Mouse (Mus musculus) neural tube, embryonic 11.5 days (tissue): ENCODE results near the gene Vezf1. TPM values are rescaled to one million over a fixed set of nuclear protein-coding genes. Genes with fewer than 3 reads are reported as not detected.
A peak's percentile ranks its signal among the peaks of the same experiment; 100 is the strongest.

Experiments
- ATAC-seq: fragments of 200-750 bp; cut with Nextera tagmentation; 2 replicates; pipeline ENCODE4 v1.8.0; 2017; ENCODE audit warnings: moderate number of reproducible peaks, mild to moderate bottlenecking, moderate TSS enrichment, moderate library complexity; ENCODE audit not compliant: insufficient read depth, low FRiP score, low TSS enrichment
- DNase-seq: peaks from one replicate; pipeline ENCODE4 v3.0.0-alpha.2; 2015; ENCODE audit warnings: low spot score
- H3K27ac ChIP-seq: fragments of 300-500 bp; sonication (generic); 2 replicates; pipeline ENCODE4 v1.5.1; 2014; ENCODE audit warnings: low read depth, mild to moderate bottlenecking, low read length
- H3K27me3 ChIP-seq: fragments of 300-500 bp; sonication (generic); 2 replicates; pipeline ENCODE4 v1.6.1; 2014; ENCODE audit warnings: mild to moderate bottlenecking, low read length, mixed read lengths; ENCODE audit not compliant: control insufficient read depth, insufficient read depth
- H3K36me3 ChIP-seq: fragments of 300-500 bp; sonication (generic); 2 replicates; pipeline ENCODE4 v1.6.1; 2014; ENCODE audit warnings: mild to moderate bottlenecking, low read length, moderate library complexity, mixed read lengths; ENCODE audit not compliant: control insufficient read depth, insufficient read depth
- H3K4me1 ChIP-seq: fragments of 300-500 bp; sonication (generic); 2 replicates; pipeline ENCODE4 v1.6.1; 2014; ENCODE audit warnings: low read length, mixed read lengths; ENCODE audit not compliant: control insufficient read depth, insufficient read depth
- H3K4me2 ChIP-seq: fragments of 300-500 bp; sonication (generic); 2 replicates; pipeline ENCODE4 v1.6.1; 2014; ENCODE audit warnings: low read depth, mild to moderate bottlenecking, moderate library complexity
- H3K4me3 ChIP-seq: fragments of 300-500 bp; sonication (generic); 2 replicates; pipeline ENCODE4 v1.5.1; 2014; ENCODE audit warnings: low read depth, low read length
- H3K9ac ChIP-seq: fragments of 300-500 bp; sonication (generic); 2 replicates; pipeline ENCODE4 v1.6.1; 2014; ENCODE audit warnings: mild to moderate bottlenecking, low read length
- H3K9me3 ChIP-seq: fragments of 300-500 bp; sonication (generic); 2 replicates; pipeline ENCODE4 v1.6.1; 2016; ENCODE audit warnings: low read length; ENCODE audit not compliant: control insufficient read depth
- WGBS: fragments of 180-500 bp; shearing (Covaris S2); extraction: QIAGEN DNeasy Blood & Tissue Kit; methylation state at CpG from one replicate; pipeline ENCODE4 v1.1.7; 2014; 5-methylcytosine and 5-hydroxymethylcytosine counted together
- polyA plus RNA-seq: library from polyadenylated mRNA; unstranded; fragments of >200 nt; fragmentation: Nextera tagmentation; extraction: Ambion mirVana; gene quantifications from 2 replicates; pipeline ENCODE4 v1.2.1, GENCODE M21; 2014

The Vezf1 gene
- polyA plus RNA-seq, 1 experiment from 2014 or later, result 78.4 TPM

- WGBS, result 90% methylated on average over 2 of the region's 2 CpGs
- no peaks in the 10 kb centered on the region for H3K9me3 ChIP-seq
- no peak for DNase-seq
- no peaks in the 10 kb centered on the region for H3K36me3 ChIP-seq
- no peak overlapping the region for H3K4me3 ChIP-seq
- H3K4me1 ChIP-seq, result 0 out of 2 replicates have a peak, but pooled peaks cover 1% of the 10 kb centered on the region
- H3K4me2 ChIP-seq, result no peak overlapping the region
- H3K27me3 ChIP-seq, result no peaks in the 10 kb centered on the region
- H3K27ac ChIP-seq, result no peak overlapping the region
- H3K9ac ChIP-seq, result no peak overlapping the region
- ATAC-seq, result no peak
Observed at GRCm38 (mm10) chr11:88061892-88062625, 6.0 kb upstream of the Vezf1 start.

- Histone ChIP-seq H3K4me2 (no peak overlapping the region), H3K9me3 (no peaks in the 10 kb centered on the region), H3K27me3 (no peaks in the 10 kb centered on the region), H3K9ac (no peak overlapping the region), H3K36me3 (no peaks in the 10 kb centered on the region), H3K4me1 (peaks cover 12% of the 10 kb centered on the region), H3K4me3 (no peak overlapping the region), H3K27ac (no peak overlapping the region)
- ATAC-seq, result no peak
- DNase-seq, result no peak
Observed at GRCm38 (mm10) chr11:88065732-88066131, 2.3 kb upstream of the Vezf1 start.

- H3K36me3 ChIP-seq, result no peaks in the 10 kb centered on the region
- WGBS, result 2% methylated on average over 8 of the region's 8 CpGs
- no peaks in the 10 kb centered on the region for H3K9me3 ChIP-seq
- ATAC-seq (no peak), DNase-seq (peak; percentile 41)
- H3K4me2 ChIP-seq, result peak overlapping the region; percentile 58
- H3K27ac ChIP-seq, result peak overlapping the region; percentile 99
- peaks cover 22% of the 10 kb centered on the region for H3K4me1 ChIP-seq
- H3K27me3 ChIP-seq, result no peaks in the 10 kb centered on the region
- peak overlapping the region; percentile 96 for H3K4me3 ChIP-seq
- peak overlapping the region; percentile 99 for H3K9ac ChIP-seq
Observed at GRCm38 (mm10) chr11:88067191-88067585, 891 bp upstream of the Vezf1 start.

- under 1% methylated on average over 67 of the region's 92 CpGs for WGBS
- Histone ChIP-seq H3K27ac (peak overlapping the region; percentile 99), H3K9me3 (no peaks in the 10 kb centered on the region), H3K9ac (peak overlapping the region; percentile 99), H3K27me3 (no peaks in the 10 kb centered on the region), H3K4me1 (peaks cover 24% of the 10 kb centered on the region), H3K4me2 (peak overlapping the region; percentile 80), H3K4me3 (peak overlapping the region; percentile 96), H3K36me3 (no peaks in the 10 kb centered on the region)
- DNase-seq, result peak; percentile 66
- ATAC-seq, result peak; percentile 70
Observed at GRCm38 (mm10) chr11:88068411-88069245, 549 bp downstream of the Vezf1 start.

- Histone ChIP-seq H3K27me3 (no peaks in the 10 kb centered on the region), H3K4me2 (peak overlapping the region; percentile 80), H3K36me3 (no peaks in the 10 kb centered on the region; the same call in 1 of the 2 replicates), H3K9ac (peak overlapping the region; percentile 99), H3K9me3 (no peaks in the 10 kb centered on the region), H3K4me3 (peak overlapping the region; percentile 96), H3K4me1 (peaks cover 26% of the 10 kb centered on the region), H3K27ac (peak overlapping the region; percentile 99)
- ATAC-seq, result no peak
- 0% methylated on average over 12 of the region's 12 CpGs for WGBS
- no peak for DNase-seq
Observed at GRCm38 (mm10) chr11:88069246-88069570, 1.1 kb downstream of the Vezf1 start.

GRCm38 (mm10) chr11:88070392-88070791, 2.3 kb downstream of the Vezf1 start:
- Histone ChIP-seq H3K9me3 (no peaks in the 10 kb centered on the region), H3K4me2 (peak overlapping the region; percentile 80), H3K36me3 (peaks cover 7% of the 10 kb centered on the region), H3K27ac (no peak overlapping the region), H3K9ac (peak overlapping the region; percentile 53), H3K4me3 (peak overlapping the region; percentile 96), H3K4me1 (peaks cover 31% of the 10 kb centered on the region), H3K27me3 (no peaks in the 10 kb centered on the region)
- DNase-seq (no peak), ATAC-seq (no peak)
- WGBS, result 30% methylated on average over 4 of the region's 4 CpGs

- ATAC-seq (no peak), DNase-seq (no peak)
- peaks cover 7% of the 10 kb centered on the region for H3K36me3 ChIP-seq
- no peak overlapping the region for H3K9ac ChIP-seq
- H3K27ac ChIP-seq, result no peak overlapping the region
- no peaks in the 10 kb centered on the region for H3K27me3 ChIP-seq
- peaks cover 31% of the 10 kb centered on the region for H3K4me1 ChIP-seq
- WGBS, result 65% methylated on average over 5 of the region's 5 CpGs
- no peak overlapping the region for H3K4me3 ChIP-seq
- no peaks in the 10 kb centered on the region for H3K9me3 ChIP-seq
- H3K4me2 ChIP-seq, result peak overlapping the region; percentile 80
Observed at GRCm38 (mm10) chr11:88071113-88071512, 3.0 kb downstream of the Vezf1 start.

GRCm38 (mm10) chr11:88073343-88073875, 5.3 kb downstream of the Vezf1 start:
- Histone ChIP-seq H3K9me3 (no peaks in the 10 kb centered on the region), H3K36me3 (peaks cover 13% of the 10 kb centered on the region), H3K4me1 (peaks cover 29% of the 10 kb centered on the region), H3K27me3 (no peaks in the 10 kb centered on the region), H3K27ac (no peak overlapping the region), H3K9ac (no peak overlapping the region), H3K4me2 (no peak overlapping the region), H3K4me3 (no peak overlapping the region)
- DNase-seq, result no peak
- ATAC-seq, result no peak
- WGBS, result 90% methylated on average over 14 of the region's 14 CpGs
